Mouse (Mus musculus) embryonic facial prominence, embryonic 10.5 days (tissue): ENCODE measurements at regions not wholly inside any gene's neighbourhood (a gene's known extent, or its start where the extent isn't known, plus 50 kb on each side); places are given as distances from the start of the nearest gene placed in this dataset.
"Not testable (repeated sequence)": the region's sequence is repeated elsewhere in the genome, so short reads cannot be mapped to it uniquely, and the experiment has no call there.

ENCODE experiments used
- DNase-seq: peaks from one replicate; pipeline ENCODE4 v3.0.0-alpha.2; 2017; ENCODE audit warnings: low spot score
- H3K27ac ChIP-seq: fragments of 300-500 bp; sonication (generic); replicated peaks from 2 replicates; pipeline ENCODE4 v1.5.1; 2016; ENCODE audit warnings: mild to moderate bottlenecking
- H3K27me3 ChIP-seq: fragments of 300-500 bp; sonication (generic); replicated peaks from 2 replicates; pipeline ENCODE4 v1.6.1; 2016; ENCODE audit warnings: low read depth, mild to moderate bottlenecking; ENCODE audit not compliant: poor library complexity, severe bottlenecking
- H3K36me3 ChIP-seq: fragments of 300-500 bp; sonication (generic); replicated peaks from 2 replicates; pipeline ENCODE4 v1.6.1; 2016; ENCODE audit warnings: mild to moderate bottlenecking, moderate library complexity
- H3K4me1 ChIP-seq: fragments of 300-500 bp; sonication (generic); 2 replicates; pipeline ENCODE4 v1.6.1; 2016
- H3K4me3 ChIP-seq: fragments of 300-500 bp; sonication (generic); 2 replicates; pipeline ENCODE4 v1.5.1; 2016; ENCODE audit warnings: mild to moderate bottlenecking, moderate library complexity
- H3K9me3 ChIP-seq: fragments of 300-500 bp; sonication (generic); 2 replicates; pipeline ENCODE4 v1.6.1; 2016; ENCODE audit warnings: mild to moderate bottlenecking
- WGBS: fragments of 180-500 bp; shearing (Covaris S2); methylation state at CpG from one replicate; pipeline ENCODE4 v1.1.7; 2016; 5-methylcytosine and 5-hydroxymethylcytosine counted together

DNA sequence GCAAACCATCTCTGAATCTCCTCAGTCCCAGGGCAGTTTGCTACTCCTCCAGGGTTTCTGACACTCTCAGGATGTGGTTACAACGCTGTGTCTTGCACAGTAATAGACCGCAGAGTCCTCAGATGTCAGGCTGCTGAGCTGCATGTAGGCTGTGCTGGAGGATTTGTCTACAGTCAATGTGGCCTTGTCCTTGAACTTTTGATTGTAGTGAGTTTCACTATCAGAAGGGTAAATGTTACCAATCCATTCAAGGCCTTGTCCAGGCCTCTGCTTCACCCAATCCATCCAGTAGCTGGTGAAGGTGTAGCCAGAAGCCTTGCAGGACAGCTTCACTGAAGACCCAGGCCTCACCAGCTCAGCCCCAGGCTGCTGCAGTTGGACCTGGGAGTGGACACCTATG lies 688.5 kb upstream of the Zfp386 start:
- not testable (repeated sequence) for H3K27ac ChIP-seq, H3K4me3 ChIP-seq, H3K9me3 ChIP-seq, H3K36me3 ChIP-seq, H3K27me3 ChIP-seq, DNase-seq, H3K4me1 ChIP-seq
- WGBS: 79% methylated on average over 2 of the region's 2 CpGs

DNA sequence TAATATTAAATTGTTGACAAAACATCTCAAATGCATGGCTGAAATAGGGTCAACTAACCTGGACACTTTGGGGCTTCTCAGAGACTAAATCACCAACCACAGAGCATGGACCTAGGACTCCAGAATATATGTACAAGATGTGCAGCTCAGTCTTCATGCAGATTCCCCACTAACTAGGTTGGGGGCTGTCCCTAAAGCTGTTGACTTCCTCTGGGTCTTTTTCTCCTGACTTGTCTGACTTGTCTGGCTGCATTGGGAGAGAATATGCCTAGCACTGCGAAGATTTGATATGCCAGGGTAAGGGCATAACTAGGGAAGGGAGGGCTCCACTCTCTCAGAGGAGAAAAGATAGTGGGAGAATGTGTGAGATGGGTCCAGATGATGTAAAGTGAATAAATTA lies 681.9 kb upstream of the Zfp386 start:
- H3K36me3 ChIP-seq, H3K27ac ChIP-seq, H3K4me1 ChIP-seq, H3K4me3 ChIP-seq, DNase-seq, H3K27me3 ChIP-seq: not testable (repeated sequence)
- 48% methylated on average over 1 of the region's 1 CpGs for WGBS
- peaks cover 14% of the 10 kb centered on the region for H3K9me3 ChIP-seq

DNA sequence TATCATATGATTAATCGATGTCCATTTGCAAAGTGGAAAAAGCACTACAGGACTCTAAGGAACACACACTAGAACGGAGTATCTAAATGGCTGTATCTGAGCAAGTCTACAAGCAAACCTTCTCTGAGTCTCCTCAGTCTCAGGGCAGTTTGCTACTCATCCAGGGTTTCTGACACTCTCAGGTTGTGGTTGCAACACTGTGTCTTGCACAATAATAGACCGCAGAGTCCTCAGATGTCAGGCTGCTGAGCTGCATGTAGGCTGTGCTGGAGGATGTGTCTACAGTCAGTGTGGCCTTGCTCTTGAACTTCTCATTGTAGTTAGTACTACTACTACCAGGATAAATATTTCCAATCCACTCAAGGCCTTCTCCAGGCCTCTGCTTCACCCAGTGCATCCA lies 675.7 kb upstream of the Zfp386 start:
- not testable (repeated sequence) for H3K9me3 ChIP-seq, H3K27ac ChIP-seq, DNase-seq, H3K4me3 ChIP-seq, H3K27me3 ChIP-seq, H3K4me1 ChIP-seq, H3K36me3 ChIP-seq
- WGBS: 85% methylated on average over 3 of the region's 3 CpGs

DNA sequence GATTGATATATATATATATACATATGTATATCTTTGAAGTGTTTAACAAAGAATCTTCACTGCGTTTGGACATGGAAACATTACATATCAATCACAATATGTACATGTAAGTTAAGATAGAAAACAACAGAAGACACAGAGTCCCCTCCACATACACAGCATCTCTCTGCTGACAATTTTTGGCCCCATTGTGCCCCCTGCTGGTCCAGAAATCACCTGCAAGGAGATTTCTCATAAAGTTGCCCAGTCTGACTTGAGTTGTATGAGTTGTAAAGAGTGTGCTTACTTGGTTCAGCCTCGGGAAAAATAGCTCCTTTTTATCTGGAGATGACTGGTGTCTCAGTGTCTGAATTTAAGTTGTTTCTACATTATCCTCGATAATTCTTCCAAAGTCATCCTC lies 674.5 kb upstream of the Zfp386 start:
- WGBS: 64% methylated on average over 3 of the region's 3 CpGs
- not testable (repeated sequence) for H3K27me3 ChIP-seq, H3K4me3 ChIP-seq, H3K27ac ChIP-seq, H3K4me1 ChIP-seq, H3K36me3 ChIP-seq, DNase-seq
- peaks cover 12% of the 10 kb centered on the region; the same call in 1 of the 2 replicates for H3K9me3 ChIP-seq

DNA sequence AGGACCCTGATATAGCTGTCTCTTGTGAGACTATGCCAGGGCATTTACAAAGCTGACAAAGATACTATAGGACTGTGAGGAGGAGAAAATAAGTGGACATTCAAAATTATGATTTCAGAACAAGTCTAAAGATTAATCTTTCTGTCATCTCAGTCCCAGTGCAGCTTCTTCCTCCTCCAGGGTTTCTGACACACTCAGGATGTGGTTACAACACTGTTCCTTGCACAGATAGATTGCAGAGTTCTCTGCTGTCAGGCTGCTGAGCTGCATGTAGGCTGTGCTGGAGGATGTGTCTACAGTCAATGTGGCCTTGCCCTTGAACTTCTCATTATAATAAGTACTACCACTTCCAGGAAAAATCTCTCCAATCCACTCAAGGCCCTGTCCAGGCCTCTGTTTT lies 661.0 kb upstream of the Zfp386 start:
- not testable (repeated sequence) for H3K36me3 ChIP-seq, H3K4me1 ChIP-seq, H3K27me3 ChIP-seq, H3K4me3 ChIP-seq, DNase-seq, H3K27ac ChIP-seq
- H3K9me3 ChIP-seq: peaks cover 15% of the 10 kb centered on the region

DNA sequence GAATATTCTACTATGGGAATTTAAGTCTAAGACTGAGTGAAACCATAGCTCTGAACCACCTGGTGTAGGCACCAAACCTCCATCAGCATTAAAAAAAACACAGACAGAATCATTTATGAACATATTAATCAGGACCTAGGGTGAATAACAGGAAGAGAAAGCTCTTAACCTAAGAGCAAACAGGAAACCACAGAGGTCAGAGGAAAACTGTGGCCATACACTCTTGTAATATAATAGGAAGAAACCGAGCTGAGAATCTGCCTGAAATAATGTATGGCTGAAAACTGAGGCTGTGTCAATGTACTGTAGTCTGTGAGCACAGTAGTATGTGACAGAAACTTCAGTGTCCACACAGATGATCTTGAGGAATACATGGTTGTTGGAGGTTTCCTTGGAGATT lies 643.4 kb upstream of the Zfp386 start:
- Histone ChIP-seq H3K27ac (no peak overlapping the region), H3K4me3 (no peak overlapping the region), H3K9me3 (peaks cover 36% of the 10 kb centered on the region), H3K36me3 (no peaks in the 10 kb centered on the region), H3K27me3 (no peaks in the 10 kb centered on the region), H3K4me1 (no peaks in the 10 kb centered on the region)
- DNase-seq: no peak
- 65% methylated on average over 1 of the region's 1 CpGs for WGBS

DNA sequence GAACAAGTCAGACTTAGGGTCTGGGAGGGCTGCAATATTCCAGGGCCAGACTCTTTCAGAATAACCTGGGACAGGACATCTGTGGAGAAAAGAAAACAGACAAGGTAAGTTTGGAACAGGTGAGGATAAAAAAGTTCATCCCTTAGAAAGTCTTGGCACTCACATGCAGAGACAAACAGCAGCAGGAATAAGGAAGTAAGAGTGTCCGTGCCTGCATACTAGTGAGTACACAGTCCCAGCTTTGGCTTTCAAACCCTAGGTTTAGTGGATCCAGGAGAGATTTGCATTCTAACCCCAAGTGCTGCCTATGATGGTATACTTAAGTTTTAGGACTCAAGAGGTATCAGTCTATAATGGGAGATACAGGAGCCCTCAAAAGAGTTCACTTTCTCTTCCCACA lies 642.9 kb upstream of the Zfp386 start:
- DNase-seq: no peak
- Histone ChIP-seq H3K4me1 (no peaks in the 10 kb centered on the region), H3K36me3 (no peaks in the 10 kb centered on the region), H3K4me3 (no peak overlapping the region), H3K27ac (no peak overlapping the region), H3K27me3 (no peaks in the 10 kb centered on the region), H3K9me3 (peaks cover 36% of the 10 kb centered on the region)
- 78% methylated on average over 1 of the region's 1 CpGs for WGBS

DNA sequence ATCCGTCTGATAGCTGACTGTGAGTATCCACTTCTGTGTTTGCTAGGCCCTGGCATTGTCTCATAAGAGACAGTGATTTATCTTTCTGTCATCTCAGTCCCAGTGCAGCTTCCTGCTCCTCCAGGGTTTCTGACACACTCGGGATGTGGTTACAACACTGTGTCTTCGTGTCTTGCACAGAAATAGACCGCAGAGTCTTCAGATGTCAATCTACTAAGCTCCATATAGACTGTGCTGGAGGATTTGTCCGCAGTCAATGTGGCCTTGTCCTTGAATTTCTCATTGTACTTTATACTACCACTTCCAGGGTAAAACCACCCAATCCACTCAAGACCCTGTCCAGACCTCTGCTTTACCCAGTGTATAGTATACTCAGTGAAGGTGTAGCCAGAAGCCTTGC lies 601.3 kb upstream of the Zfp386 start:
- H3K36me3 ChIP-seq, H3K9me3 ChIP-seq, DNase-seq, H3K27me3 ChIP-seq, H3K4me3 ChIP-seq, H3K27ac ChIP-seq, H3K4me1 ChIP-seq: not testable (repeated sequence)
- 77% methylated on average over 3 of the region's 5 CpGs for WGBS

DNA sequence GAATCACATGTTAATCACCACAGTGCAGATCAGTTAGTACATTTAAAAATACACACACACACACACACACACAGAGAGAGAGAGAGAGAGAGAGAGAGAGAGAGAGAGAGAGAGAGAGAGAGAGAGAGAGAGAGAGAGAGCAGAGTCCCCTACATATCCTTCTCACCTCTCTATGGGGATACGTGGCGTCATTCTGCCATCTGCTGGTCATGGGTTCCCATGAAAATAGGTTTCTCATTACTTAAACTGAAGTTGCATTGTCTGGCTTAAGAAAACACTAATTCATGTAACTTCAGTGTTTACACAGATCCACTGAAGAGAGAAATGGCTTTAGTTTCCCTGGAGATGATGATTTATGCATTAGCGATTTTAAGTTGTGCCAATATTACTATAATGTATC lies 594.9 kb upstream of the Zfp386 start:
- not testable (repeated sequence) for H3K4me3 ChIP-seq, H3K36me3 ChIP-seq, H3K4me1 ChIP-seq, H3K27ac ChIP-seq, DNase-seq, H3K9me3 ChIP-seq, H3K27me3 ChIP-seq
- 61% methylated on average over 3 of the region's 3 CpGs for WGBS

DNA sequence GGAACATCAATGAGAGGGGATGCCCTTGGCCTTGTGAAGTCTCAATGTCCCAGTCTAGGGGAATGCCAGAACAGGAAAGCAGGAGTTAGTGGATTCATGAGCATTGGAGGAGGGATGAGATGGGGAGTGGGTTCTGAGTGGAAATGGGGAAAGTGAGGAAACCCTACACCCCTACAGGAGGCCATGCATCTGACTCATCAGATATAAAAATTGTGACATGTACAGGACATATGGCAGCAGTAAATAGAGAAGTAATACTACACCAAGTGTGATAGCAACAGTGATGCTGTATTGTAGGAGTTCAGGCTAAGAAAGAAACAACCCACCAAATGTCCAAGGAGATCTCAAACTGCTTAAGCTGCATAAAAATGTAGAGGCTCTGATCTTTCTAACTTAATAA lies 582.7 kb upstream of the Zfp386 start:
- H3K27ac ChIP-seq, DNase-seq, H3K9me3 ChIP-seq, H3K36me3 ChIP-seq, H3K27me3 ChIP-seq, H3K4me3 ChIP-seq, H3K4me1 ChIP-seq: not testable (repeated sequence)

DNA sequence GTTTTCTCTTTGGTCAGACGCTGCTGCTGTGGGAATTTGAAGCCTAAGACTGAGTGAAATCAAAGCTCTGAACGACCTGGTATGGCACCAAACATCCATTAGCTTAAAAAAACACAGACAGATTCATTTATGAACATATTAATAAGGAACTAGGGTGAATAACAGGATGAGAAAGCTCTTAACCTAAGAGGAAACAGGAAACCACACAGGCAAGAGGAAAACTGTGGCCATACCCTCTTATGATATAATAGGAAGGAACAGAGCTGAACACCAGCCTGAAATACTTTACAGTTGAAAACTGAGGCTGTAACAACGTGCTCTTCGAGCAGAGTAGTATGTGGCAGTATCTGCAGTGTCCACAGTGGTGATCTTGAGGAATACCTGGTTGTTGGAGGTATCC lies 579.5 kb upstream of the Zfp386 start:
- not testable (repeated sequence) for DNase-seq
- 41% methylated on average over 4 of the region's 4 CpGs for WGBS

DNA sequence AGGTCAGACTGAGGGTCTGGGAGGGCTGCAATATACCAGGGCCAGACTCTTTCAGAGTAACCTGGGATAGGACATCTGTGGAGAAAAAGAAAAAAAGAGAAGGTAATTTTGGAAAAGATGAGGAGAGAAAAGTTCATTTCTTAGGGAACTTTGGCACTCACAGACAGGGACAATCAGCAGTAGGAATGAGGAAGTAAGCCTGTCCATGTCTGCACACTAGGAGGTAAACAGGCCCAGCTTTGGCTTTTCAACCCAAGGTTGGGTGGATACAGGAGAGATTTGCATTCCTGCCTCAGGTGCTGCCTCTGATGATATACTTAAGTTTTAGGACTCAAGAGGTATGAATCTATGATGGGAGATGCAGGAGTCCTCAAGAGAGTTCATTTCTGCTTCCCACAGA lies 579.0 kb upstream of the Zfp386 start:
- not testable (repeated sequence) for H3K27ac ChIP-seq

More for the DNA sequence above, 579.5 kb upstream of the Zfp386 start:
- H3K4me1 ChIP-seq, H3K27me3 ChIP-seq, H3K9me3 ChIP-seq, H3K36me3 ChIP-seq, H3K4me3 ChIP-seq, H3K27ac ChIP-seq: not testable (repeated sequence)

DNA sequence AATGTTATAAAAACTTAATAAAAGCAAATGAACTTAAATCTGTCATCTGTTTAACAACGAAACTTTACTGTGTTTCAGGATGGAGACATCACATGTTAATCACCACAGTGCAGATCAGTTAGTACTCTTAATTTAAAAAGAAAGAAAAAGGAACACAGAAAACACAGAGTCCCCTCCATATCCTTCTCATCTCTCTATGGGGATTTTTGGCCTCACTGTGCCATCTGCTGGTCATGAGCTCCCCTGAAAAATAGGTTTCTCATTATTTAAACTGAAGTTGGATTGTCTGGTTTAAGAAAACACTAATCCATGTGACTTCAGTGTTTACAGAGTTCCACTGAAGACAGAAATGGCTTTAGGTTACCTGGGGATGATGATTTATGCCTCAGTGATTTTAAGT lies 548.7 kb upstream of the Zfp386 start:
- H3K27ac ChIP-seq: no peak overlapping the region
- WGBS: 65% methylated on average over 1 of the region's 1 CpGs
- peaks cover 16% of the 10 kb centered on the region for H3K9me3 ChIP-seq
- no peaks in the 10 kb centered on the region for H3K36me3 ChIP-seq
- H3K4me1 ChIP-seq: no peaks in the 10 kb centered on the region
- H3K27me3 ChIP-seq: no peaks in the 10 kb centered on the region
- H3K4me3 ChIP-seq: no peak overlapping the region
- DNase-seq: no peak

More for the DNA sequence above, 579.0 kb upstream of the Zfp386 start:
- H3K27me3 ChIP-seq, H3K4me1 ChIP-seq, H3K9me3 ChIP-seq, H3K36me3 ChIP-seq, DNase-seq, H3K4me3 ChIP-seq: not testable (repeated sequence)

DNA sequence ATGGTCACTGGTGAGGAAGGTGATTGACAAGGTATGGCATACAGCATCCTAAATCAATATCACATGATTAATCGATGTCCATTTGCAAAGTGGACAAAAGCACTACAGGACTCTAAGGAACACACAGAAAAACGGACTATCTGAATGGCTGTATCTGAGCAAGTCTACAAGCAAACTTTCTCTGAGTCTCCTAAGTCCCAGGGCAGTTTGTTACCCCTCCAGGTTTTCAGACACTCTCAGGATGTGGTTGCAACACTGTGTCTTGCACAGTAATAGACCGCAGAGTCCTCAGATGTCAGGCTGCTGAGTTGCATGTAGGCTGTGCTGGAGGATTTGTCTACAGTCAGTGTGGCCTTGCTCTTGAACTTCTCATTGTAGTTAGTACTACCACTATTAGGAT lies 540.2 kb upstream of the Zfp386 start:
- DNase-seq, H3K27me3 ChIP-seq, H3K4me1 ChIP-seq, H3K36me3 ChIP-seq, H3K27ac ChIP-seq, H3K4me3 ChIP-seq: not testable (repeated sequence)
- WGBS: 76% methylated on average over 3 of the region's 3 CpGs
- peaks cover 19% of the 10 kb centered on the region for H3K9me3 ChIP-seq
